Mouse (Mus musculus) kidney, embryonic 16.5 days (tissue): Measurements from ENCODE around the gene Popdc2. TPM values are rescaled to one million over a fixed set of nuclear protein-coding genes. Genes with fewer than 3 reads are reported as not detected.
"Not testable (repeated sequence)": the region's sequence is repeated elsewhere in the genome, so short reads cannot be mapped to it uniquely, and the experiment has no call there.

ENCODE experiments used
- ATAC-seq: fragments of 200-750 bp; cut with Nextera tagmentation; 2 replicates; pipeline ENCODE4 v1.8.0; 2017; ENCODE audit warnings: moderate TSS enrichment; ENCODE audit not compliant: low FRiP score, low TSS enrichment
- H3K27ac ChIP-seq: fragments of 300-500 bp; sonication (generic); 2 replicates; pipeline ENCODE4 v1.5.1; 2014; ENCODE audit warnings: low read length
- H3K27me3 ChIP-seq: fragments of 300-500 bp; sonication (generic); 2 replicates; pipeline ENCODE4 v1.6.1; 2014; ENCODE audit warnings: low read length, control low read depth, mixed read lengths; ENCODE audit not compliant: insufficient read depth
- H3K36me3 ChIP-seq: fragments of 300-500 bp; sonication (generic); 2 replicates; pipeline ENCODE4 v1.6.1; 2014; ENCODE audit warnings: low read length, control low read depth, mixed read lengths; ENCODE audit not compliant: insufficient read depth
- H3K4me1 ChIP-seq: fragments of 300-500 bp; sonication (generic); 2 replicates; pipeline ENCODE4 v1.6.1; 2014; ENCODE audit warnings: low read length, control low read depth, mixed read lengths; ENCODE audit not compliant: insufficient read depth
- H3K4me2 ChIP-seq: fragments of 300-500 bp; sonication (generic); replicated peaks from 2 replicates; pipeline ENCODE4 v1.6.1; 2014; ENCODE audit warnings: low read depth, low read length
- H3K4me3 ChIP-seq: fragments of 300-500 bp; sonication (generic); 2 replicates; pipeline ENCODE4 v1.5.1; 2014; ENCODE audit warnings: mild to moderate bottlenecking, low read length
- H3K9ac ChIP-seq: fragments of 300-500 bp; sonication (generic); replicated peaks from 2 replicates; pipeline ENCODE4 v1.6.1; 2014; ENCODE audit warnings: low read length
- H3K9me3 ChIP-seq: fragments of 300-500 bp; sonication (generic); 2 replicates; pipeline ENCODE4 v1.6.1; 2016; ENCODE audit warnings: low read length, control low read depth
- WGBS: fragments of 180-500 bp; shearing (Covaris S2); extraction: QIAGEN DNeasy Blood & Tissue Kit; methylation state at CpG from one replicate; pipeline ENCODE4 v1.1.7; 2014; 5-methylcytosine and 5-hydroxymethylcytosine counted together
- polyA plus RNA-seq: library from polyadenylated mRNA; unstranded; fragments of >200 nt; fragmentation: Nextera tagmentation; extraction: Ambion mirVana; gene quantifications from 2 replicates; pipeline ENCODE4 v1.2.1, GENCODE M21; 2015

The Popdc2 gene
- polyA plus RNA-seq, result 0.54 and 6.7 TPM in 2 replicates

- no peak within 1 kb of the TSS for H3K9ac ChIP-seq
- H3K4me3 ChIP-seq, result no peak within 1 kb of the TSS
- WGBS, result 42% methylated on average over 10 of the region's 10 CpGs
- no peaks in the 10 kb centered on the region for H3K9me3 ChIP-seq
- ATAC-seq, result 0 out of 2 replicates have a peak, but pooled peaks have one; percentile 39
- H3K4me1 ChIP-seq, result no peaks in the 10 kb centered on the region
- 0 out of 2 replicates have a peak, but pooled peaks cover 4% of the 10 kb centered on the region for H3K36me3 ChIP-seq
- no peaks in the 10 kb centered on the region for H3K27me3 ChIP-seq
- H3K27ac ChIP-seq, result no peak within 1 kb of the TSS
- H3K4me2 ChIP-seq, result no peak within 1 kb of the TSS
Observed at GRCm38 (mm10) chr16:38361933-38362332, at the start of gene Popdc2. Gene Popdc2 (plus strand): TSS chr16:38362209.

- no peak overlapping the region for H3K4me3 ChIP-seq
- H3K4me1 ChIP-seq, result no peaks in the 10 kb centered on the region
- no peak overlapping the region for H3K27ac ChIP-seq
- WGBS, result 67% methylated on average over 9 of the region's 9 CpGs
- no peak overlapping the region for H3K4me2 ChIP-seq
- ATAC-seq, result no peak
- H3K9me3 ChIP-seq, result no peaks in the 10 kb centered on the region; the same call in 1 of the 2 replicates
- H3K9ac ChIP-seq, result no peak overlapping the region
- H3K27me3 ChIP-seq, result no peaks in the 10 kb centered on the region
- H3K36me3 ChIP-seq, result no peaks in the 10 kb centered on the region
Observed at GRCm38 (mm10) chr16:38318492-38318891, 43.5 kb upstream of the Popdc2 start.

GRCm38 (mm10) chr16:38319087-38319486, 42.9 kb upstream of the Popdc2 start:
- 88% methylated on average over 4 of the region's 4 CpGs for WGBS
- ATAC-seq, result no peak

GRCm38 (mm10) chr16:38321452-38321935, 40.5 kb upstream of the Popdc2 start:
- WGBS, result 31% methylated on average over 17 of the region's 17 CpGs
- Histone ChIP-seq H3K9me3 (no peaks in the 10 kb centered on the region), H3K27me3 (no peaks in the 10 kb centered on the region), H3K4me2 (0 out of 2 replicates have a peak overlapping the region, but pooled peaks have one; percentile 19), H3K9ac (no peak overlapping the region), H3K4me1 (no peaks in the 10 kb centered on the region), H3K36me3 (no peaks in the 10 kb centered on the region), H3K4me3 (no peak overlapping the region), H3K27ac (no peak overlapping the region)
- no peak for ATAC-seq

More at GRCm38 (mm10) chr16:38319087-38319486, 42.9 kb upstream of the Popdc2 start:
- H3K9me3 ChIP-seq, result no peaks in the 10 kb centered on the region; the same call in 1 of the 2 replicates
- no peaks in the 10 kb centered on the region for H3K36me3 ChIP-seq
- H3K27me3 ChIP-seq, result no peaks in the 10 kb centered on the region
- H3K27ac ChIP-seq, result no peak overlapping the region
- no peaks in the 10 kb centered on the region for H3K4me1 ChIP-seq
- no peak overlapping the region for H3K9ac ChIP-seq
- H3K4me3 ChIP-seq, result no peak overlapping the region
- H3K4me2 ChIP-seq, result no peak overlapping the region

- 93% methylated on average over 15 of the region's 15 CpGs for WGBS
- no peak overlapping the region for H3K27ac ChIP-seq
- no peak overlapping the region for H3K4me2 ChIP-seq
- no peaks in the 10 kb centered on the region for H3K36me3 ChIP-seq
- H3K27me3 ChIP-seq, result no peaks in the 10 kb centered on the region
- no peak overlapping the region for H3K9ac ChIP-seq
- no peak for ATAC-seq
- no peaks in the 10 kb centered on the region for H3K9me3 ChIP-seq
- H3K4me3 ChIP-seq, result no peak overlapping the region
- no peaks in the 10 kb centered on the region for H3K4me1 ChIP-seq
Observed at GRCm38 (mm10) chr16:38324311-38324710, 37.7 kb upstream of the Popdc2 start.

- H3K9ac ChIP-seq, result no peak overlapping the region
- H3K36me3 ChIP-seq, result no peaks in the 10 kb centered on the region
- no peaks in the 10 kb centered on the region for H3K4me1 ChIP-seq
- no peak overlapping the region for H3K4me2 ChIP-seq
- no peaks in the 10 kb centered on the region for H3K27me3 ChIP-seq
- ATAC-seq, result no peak
- H3K27ac ChIP-seq, result no peak overlapping the region
- WGBS, result 84% methylated on average over 11 of the region's 11 CpGs
- H3K4me3 ChIP-seq, result no peak overlapping the region
- no peaks in the 10 kb centered on the region for H3K9me3 ChIP-seq
Observed at GRCm38 (mm10) chr16:38326778-38327397, 35.1 kb upstream of the Popdc2 start.

- WGBS, result 89% methylated on average over 3 of the region's 3 CpGs
- no peak for ATAC-seq
- H3K27ac ChIP-seq, result no peak overlapping the region
- no peaks in the 10 kb centered on the region for H3K9me3 ChIP-seq
- no peak overlapping the region for H3K4me2 ChIP-seq
- no peaks in the 10 kb centered on the region for H3K27me3 ChIP-seq
- no peaks in the 10 kb centered on the region for H3K36me3 ChIP-seq
- H3K4me1 ChIP-seq, result no peaks in the 10 kb centered on the region
- H3K9ac ChIP-seq, result no peak overlapping the region
- no peak overlapping the region for H3K4me3 ChIP-seq
Observed at GRCm38 (mm10) chr16:38329340-38329739, 32.7 kb upstream of the Popdc2 start.

GRCm38 (mm10) chr16:38334431-38334830, 27.6 kb upstream of the Popdc2 start:
- no peaks in the 10 kb centered on the region for H3K27me3 ChIP-seq
- no peaks in the 10 kb centered on the region for H3K4me1 ChIP-seq
- H3K9ac ChIP-seq, result no peak overlapping the region
- 29% methylated on average over 6 of the region's 6 CpGs for WGBS
- H3K36me3 ChIP-seq, result no peaks in the 10 kb centered on the region
- H3K4me3 ChIP-seq, result no peak overlapping the region
- H3K27ac ChIP-seq, result no peak overlapping the region
- H3K4me2 ChIP-seq, result no peak overlapping the region
- no peak for ATAC-seq
- no peaks in the 10 kb centered on the region for H3K9me3 ChIP-seq

- WGBS, result 89% methylated on average over 4 of the region's 4 CpGs
- not testable (repeated sequence) for H3K4me1 ChIP-seq, H3K4me3 ChIP-seq, H3K4me2 ChIP-seq, ATAC-seq, H3K27ac ChIP-seq, H3K36me3 ChIP-seq, H3K9me3 ChIP-seq, H3K9ac ChIP-seq, H3K27me3 ChIP-seq
Observed at GRCm38 (mm10) chr16:38338077-38338476, 23.9 kb upstream of the Popdc2 start.
